Mouse (Mus musculus): Measurements from ENCODE around the gene Mthfd1. TPM values are rescaled to one million over a fixed set of nuclear protein-coding genes. Genes with fewer than 3 reads are reported as not detected.

The Mthfd1 gene
- polyA plus RNA-seq, 1 experiment, result 20.9 TPM

DNA sequence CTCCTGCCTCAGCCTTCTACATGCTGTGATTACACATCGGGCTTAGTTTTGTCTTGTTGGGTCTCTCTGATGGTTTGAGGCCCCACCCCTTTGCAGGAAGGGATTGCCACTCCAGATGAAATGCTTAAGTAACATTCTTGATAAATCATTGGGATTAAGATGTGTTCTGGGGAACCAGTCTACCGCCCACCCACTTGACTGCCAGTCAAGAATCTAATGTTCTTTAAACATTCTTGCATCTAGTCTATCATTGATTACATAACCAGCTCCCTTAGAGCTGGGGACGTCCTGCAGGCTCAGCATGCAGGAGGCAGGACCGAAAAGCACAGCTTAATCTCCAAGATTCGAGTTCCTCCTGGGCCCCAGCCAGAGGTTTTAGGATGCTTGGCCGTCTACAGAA is 23.1 kb downstream of the Mthfd1 start:
- H3K4me3 ChIP-seq (ENCODE audit: control insufficient read depth, insufficient read depth, low read length), result no peak overlapping the region
- no peak for DNase-seq
- no peaks in the 10 kb centered on the region for H3K4me1 ChIP-seq (replicated peaks; ENCODE audit: control insufficient read depth, insufficient read depth, low read length)
- H3K27me3 ChIP-seq (ENCODE audit: control insufficient read depth, insufficient read depth, low read length), result no peaks in the 10 kb centered on the region
- WGBS, result 93% methylated on average over 6 of the region's 6 CpGs
- H3K27ac ChIP-seq (ENCODE audit: control insufficient read depth, insufficient read depth, low read length), result no peak overlapping the region
- H3K36me3 ChIP-seq (ENCODE audit: control insufficient read depth, insufficient read depth, low read length), result no peaks in the 10 kb centered on the region; the same call in 1 of the 2 replicates
- no peak for TF ChIP-seq CTCF (IDR thresholded peaks at IDR 0.05; ENCODE audit: borderline replicate concordance, control insufficient read depth, extremely low read depth, insufficient read depth, low read length, poor library complexity)
- TF ChIP-seq POLR2A (IDR thresholded peaks at IDR 0.05; ENCODE audit: control insufficient read depth, extremely low read depth, insufficient read depth, low read length, poor library complexity), result no peak

DNA sequence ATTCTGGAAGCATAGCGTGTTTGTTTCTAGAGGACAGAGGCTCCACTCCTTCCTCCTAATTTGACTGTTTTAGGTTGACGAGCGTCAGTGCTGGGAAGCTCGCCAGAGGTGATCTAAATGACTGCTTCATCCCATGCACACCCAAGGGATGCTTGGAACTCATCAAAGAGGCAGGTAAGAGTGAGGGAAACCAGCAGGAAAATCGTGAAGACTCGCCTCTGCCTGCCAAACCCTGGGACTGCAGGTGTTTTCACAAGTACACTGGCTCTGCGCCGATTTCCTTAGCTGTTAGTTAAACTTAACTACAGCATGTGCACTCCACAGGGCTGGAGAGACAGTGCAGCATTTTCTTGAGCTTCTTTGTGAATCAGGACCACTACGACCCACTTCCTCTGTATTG is 25.5 kb downstream of the Mthfd1 start:
- Histone ChIP-seq H3K4me3 (ENCODE audit: control insufficient read depth, insufficient read depth, low read length) (no peak overlapping the region), H3K36me3 (ENCODE audit: control insufficient read depth, insufficient read depth, low read length) (peaks cover 14% of the 10 kb centered on the region), H3K27ac (ENCODE audit: control insufficient read depth, insufficient read depth, low read length) (no peak overlapping the region), H3K27me3 (ENCODE audit: control insufficient read depth, insufficient read depth, low read length) (no peaks in the 10 kb centered on the region), H3K4me1 (replicated peaks; ENCODE audit: control insufficient read depth, insufficient read depth, low read length) (no peaks in the 10 kb centered on the region)
- DNase-seq, result no peak
- TF ChIP-seq CTCF (IDR thresholded peaks at IDR 0.05; ENCODE audit: borderline replicate concordance, control insufficient read depth, extremely low read depth, insufficient read depth, low read length, poor library complexity) (no peak), POLR2A (IDR thresholded peaks at IDR 0.05; ENCODE audit: control insufficient read depth, extremely low read depth, insufficient read depth, low read length, poor library complexity) (no peak)
- 94% methylated on average over 9 of the region's 9 CpGs for WGBS

DNA sequence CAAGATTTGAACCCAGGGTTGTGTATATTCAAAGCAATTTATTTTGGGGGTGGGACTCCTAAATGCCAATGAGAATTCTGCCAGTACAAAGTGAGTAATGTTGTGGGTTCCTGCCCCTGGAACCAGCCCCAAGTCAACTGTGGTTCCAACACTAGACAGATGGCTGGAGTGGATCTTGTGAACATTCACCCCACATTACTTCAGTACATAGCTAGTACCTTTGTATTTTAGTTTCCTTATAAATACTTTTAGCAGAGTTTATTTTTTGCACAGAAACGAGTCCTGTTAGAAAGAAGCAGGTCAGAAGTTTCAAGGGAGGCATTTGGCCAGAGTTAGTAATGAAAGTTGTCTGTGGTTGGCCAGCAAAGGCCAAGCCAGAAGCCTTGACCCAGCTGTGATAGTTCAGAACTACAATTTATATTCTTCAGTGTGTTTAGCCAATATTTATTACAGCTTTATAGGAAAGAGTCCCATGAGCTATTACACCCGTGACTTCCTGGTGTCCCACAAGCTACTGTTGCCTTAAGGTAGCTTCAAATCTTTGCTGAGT is 26.1 kb downstream of the Mthfd1 start:
- no peak overlapping the region for H3K27ac ChIP-seq (ENCODE audit: control insufficient read depth, insufficient read depth, low read length)
- peaks cover 14% of the 10 kb centered on the region for H3K36me3 ChIP-seq (ENCODE audit: control insufficient read depth, insufficient read depth, low read length)

GRCm38 (mm10) chr12:76282132-76282531 is 27.0 kb downstream of the Mthfd1 start:
- H3K27me3 ChIP-seq (ENCODE audit: control insufficient read depth, insufficient read depth, low read length), result no peaks in the 10 kb centered on the region
- H3K4me3 ChIP-seq (ENCODE audit: control insufficient read depth, insufficient read depth, low read length), result no peak overlapping the region
- H3K27ac ChIP-seq (ENCODE audit: control insufficient read depth, insufficient read depth, low read length), result no peak overlapping the region
- H3K4me1 ChIP-seq (replicated peaks; ENCODE audit: control insufficient read depth, insufficient read depth, low read length), result no peaks in the 10 kb centered on the region
- 89% methylated on average over 4 of the region's 4 CpGs for WGBS
- TF ChIP-seq CTCF (IDR thresholded peaks at IDR 0.05; ENCODE audit: borderline replicate concordance, control insufficient read depth, extremely low read depth, insufficient read depth, low read length, poor library complexity) (no peak), POLR2A (IDR thresholded peaks at IDR 0.05; ENCODE audit: control insufficient read depth, extremely low read depth, insufficient read depth, low read length, poor library complexity) (no peak)
- H3K36me3 ChIP-seq (ENCODE audit: control insufficient read depth, insufficient read depth, low read length), result peaks cover 14% of the 10 kb centered on the region
- DNase-seq, result no peak

More for the DNA sequence above, 26.1 kb downstream of the Mthfd1 start:
- no peak for DNase-seq
- WGBS, result 95% methylated on average over 2 of the region's 2 CpGs
- Histone ChIP-seq H3K27me3 (ENCODE audit: control insufficient read depth, insufficient read depth, low read length) (no peaks in the 10 kb centered on the region), H3K4me1 (replicated peaks; ENCODE audit: control insufficient read depth, insufficient read depth, low read length) (no peaks in the 10 kb centered on the region), H3K4me3 (ENCODE audit: control insufficient read depth, insufficient read depth, low read length) (no peak overlapping the region)
- TF ChIP-seq POLR2A (IDR thresholded peaks at IDR 0.05; ENCODE audit: control insufficient read depth, extremely low read depth, insufficient read depth, low read length, poor library complexity), result no peak
- TF ChIP-seq CTCF (IDR thresholded peaks at IDR 0.05; ENCODE audit: borderline replicate concordance, control insufficient read depth, extremely low read depth, insufficient read depth, low read length, poor library complexity), result no peak

- Histone ChIP-seq H3K27ac (ENCODE audit: control insufficient read depth, insufficient read depth, low read length) (no peak overlapping the region), H3K4me3 (ENCODE audit: control insufficient read depth, insufficient read depth, low read length) (no peak overlapping the region), H3K4me1 (replicated peaks; ENCODE audit: control insufficient read depth, insufficient read depth, low read length) (no peaks in the 10 kb centered on the region), H3K36me3 (ENCODE audit: control insufficient read depth, insufficient read depth, low read length) (peaks cover 14% of the 10 kb centered on the region), H3K27me3 (ENCODE audit: control insufficient read depth, insufficient read depth, low read length) (no peaks in the 10 kb centered on the region)
- DNase-seq, result no peak
- no peak for TF ChIP-seq POLR2A (IDR thresholded peaks at IDR 0.05; ENCODE audit: control insufficient read depth, extremely low read depth, insufficient read depth, low read length, poor library complexity)
- no peak for TF ChIP-seq CTCF (IDR thresholded peaks at IDR 0.05; ENCODE audit: borderline replicate concordance, control insufficient read depth, extremely low read depth, insufficient read depth, low read length, poor library complexity)
- 97% methylated on average over 17 of the region's 17 CpGs for WGBS
Measured at GRCm38 (mm10) chr12:76282532-76283173, 27.6 kb downstream of the Mthfd1 start.

GRCm38 (mm10) chr12:76285418-76285817 is 30.3 kb downstream of the Mthfd1 start:
- no peak overlapping the region for H3K4me3 ChIP-seq (ENCODE audit: control insufficient read depth, insufficient read depth, low read length)
- no peak overlapping the region for H3K27ac ChIP-seq (ENCODE audit: control insufficient read depth, insufficient read depth, low read length)
- no peak for DNase-seq
- no peak for TF ChIP-seq POLR2A (IDR thresholded peaks at IDR 0.05; ENCODE audit: control insufficient read depth, extremely low read depth, insufficient read depth, low read length, poor library complexity)
- no peak for TF ChIP-seq CTCF (IDR thresholded peaks at IDR 0.05; ENCODE audit: borderline replicate concordance, control insufficient read depth, extremely low read depth, insufficient read depth, low read length, poor library complexity)
- H3K27me3 ChIP-seq (ENCODE audit: control insufficient read depth, insufficient read depth, low read length), result no peaks in the 10 kb centered on the region
- H3K36me3 ChIP-seq (ENCODE audit: control insufficient read depth, insufficient read depth, low read length), result peaks cover 14% of the 10 kb centered on the region
- no peaks in the 10 kb centered on the region for H3K4me1 ChIP-seq (replicated peaks; ENCODE audit: control insufficient read depth, insufficient read depth, low read length)
- 97% methylated on average over 6 of the region's 6 CpGs for WGBS
